Mouse (Mus musculus) midbrain, postnatal 0 days (tissue): Measurements from ENCODE around the gene Fcgr3. TPM values are rescaled to one million over a fixed set of nuclear protein-coding genes. Genes with fewer than 3 reads are reported as not detected.

Experiments
- ATAC-seq: fragments of 200-750 bp; cut with Nextera tagmentation; 2 replicates; pipeline ENCODE4 v1.8.0; 2017; ENCODE audit warnings: moderate number of reproducible peaks, mild to moderate bottlenecking, moderate TSS enrichment, moderate library complexity; ENCODE audit not compliant: low FRiP score
- DNase-seq: peaks from one replicate; pipeline ENCODE4 v3.0.0-alpha.2; 2015; ENCODE audit warnings: low spot score
- H3K27ac ChIP-seq: fragments of 300-500 bp; sonication (generic); 2 replicates; pipeline ENCODE4 v1.5.1; 2014; ENCODE audit warnings: low read depth, mild to moderate bottlenecking, low read length, mixed read lengths
- H3K27me3 ChIP-seq: fragments of 300-500 bp; sonication (generic); 2 replicates; pipeline ENCODE4 v1.6.1; 2014; ENCODE audit warnings: low read length, control low read depth, mixed read lengths; ENCODE audit not compliant: insufficient read depth
- H3K36me3 ChIP-seq: fragments of 300-500 bp; sonication (generic); 2 replicates; pipeline ENCODE4 v1.6.1; 2014; ENCODE audit warnings: low read length, control low read depth, mixed read lengths; ENCODE audit not compliant: insufficient read depth
- H3K4me1 ChIP-seq: fragments of 300-500 bp; sonication (generic); 2 replicates; pipeline ENCODE4 v1.6.1; 2014; ENCODE audit warnings: mild to moderate bottlenecking, control low read depth, antibody characterized with exemption, low read length, mixed read lengths; ENCODE audit not compliant: insufficient read depth
- H3K4me2 ChIP-seq: fragments of 300-500 bp; sonication (generic); 2 replicates; pipeline ENCODE4 v1.6.1; 2014; ENCODE audit warnings: low read depth, mild to moderate bottlenecking, low read length, mixed read lengths; ENCODE audit not compliant: poor library complexity, severe bottlenecking
- H3K4me3 ChIP-seq: fragments of 300-500 bp; sonication (generic); 2 replicates; pipeline ENCODE4 v1.5.1; 2014; ENCODE audit warnings: low read depth, mild to moderate bottlenecking, low read length, moderate library complexity
- H3K9ac ChIP-seq: fragments of 300-500 bp; sonication (generic); replicated peaks from 2 replicates; pipeline ENCODE4 v1.6.1; 2014; ENCODE audit warnings: mild to moderate bottlenecking, low read length, moderate library complexity, mixed read lengths; ENCODE audit not compliant: poor library complexity, severe bottlenecking
- H3K9me3 ChIP-seq: fragments of 300-500 bp; sonication (generic); 2 replicates; pipeline ENCODE4 v1.6.1; 2016; ENCODE audit warnings: low read length, control low read depth
- CTCF ChIP-seq: IDR thresholded peaks from 2 replicates; pipeline ENCODE4 v1.5.1; 2016; ENCODE audit warnings: antibody characterized with exemption, mild to moderate bottlenecking
- WGBS: fragments of 180-500 bp; shearing (Covaris S2); extraction: QIAGEN DNeasy Blood & Tissue Kit; methylation state at CpG from one replicate; pipeline ENCODE4 v1.1.7; 2014; 5-methylcytosine and 5-hydroxymethylcytosine counted together
- polyA plus RNA-seq: library from polyadenylated mRNA; unstranded; fragments of >200 nt; fragmentation: Nextera tagmentation; extraction: Ambion mirVana; gene quantifications from 2 replicates; pipeline ENCODE4 v1.2.1, GENCODE M21; 2015
- total RNA-seq: library from RNA; depleted of rRNA; stranded (reverse); fragments of >200 nt; gene quantifications from 2 replicates; pipeline ENCODE4 v1.2.3, GENCODE M21; 2014

Gene Fcgr3
- total and polyA plus RNA-seq, 2 experiments from 2014 or later = 14.2 to 19.8 TPM

- no peaks in the 10 kb centered on the region for H3K36me3 ChIP-seq
- H3K9me3 ChIP-seq = no peaks in the 10 kb centered on the region
- H3K4me3 ChIP-seq = no peak overlapping the region
- no peak overlapping the region for H3K27ac ChIP-seq
- H3K4me1 ChIP-seq = no peaks in the 10 kb centered on the region
- no peak overlapping the region for H3K4me2 ChIP-seq
- DNase-seq (no peak), ATAC-seq (no peak)
- no peak overlapping the region for H3K9ac ChIP-seq
- no peak for TF ChIP-seq CTCF
- H3K27me3 ChIP-seq = no peaks in the 10 kb centered on the region
- 85% methylated on average over 7 of the region's 7 CpGs for WGBS
These were observed 45.3 kb downstream of the Fcgr3 start for GRCm38 (mm10) chr1:171019311-171019950.

DNA sequence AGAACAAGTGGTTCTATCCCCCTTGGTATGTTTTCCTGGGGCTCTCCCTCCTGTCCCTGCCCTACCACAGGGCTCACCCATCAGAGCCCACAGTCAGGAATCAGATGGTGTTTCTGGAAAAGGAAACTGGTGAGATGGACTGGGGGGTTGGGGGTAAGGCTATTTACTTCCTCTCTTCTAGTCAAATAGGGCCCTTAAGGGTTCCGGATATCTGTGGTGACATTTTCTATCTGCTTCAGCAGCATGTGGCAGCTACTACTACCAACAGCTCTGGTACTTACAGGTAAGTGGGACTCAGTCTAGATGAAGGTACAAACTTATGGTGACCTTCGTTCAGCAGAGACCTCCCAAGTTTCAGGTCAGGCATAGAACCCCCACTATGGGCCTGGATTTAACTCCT is 46.0 kb downstream of the Fcgr3 start, which contains the start of gene Fcgr4:
Fcgr4 (plus strand) TSS at position 184 of the 400 bp plus-strand sequence.
- no peaks in the 10 kb centered on the region for H3K4me1 ChIP-seq
- no peak within 1 kb of the TSS for H3K4me2 ChIP-seq
- no peak for TF ChIP-seq CTCF
- no peak within 1 kb of the TSS for H3K4me3 ChIP-seq
- H3K9me3 ChIP-seq = no peaks in the 10 kb centered on the region
- no peaks in the 10 kb centered on the region for H3K36me3 ChIP-seq
- H3K27me3 ChIP-seq = no peaks in the 10 kb centered on the region
- H3K9ac ChIP-seq = no peak within 1 kb of the TSS
- no peak within 1 kb of the TSS for H3K27ac ChIP-seq
- WGBS = 88% methylated on average over 2 of the region's 2 CpGs
- DNase-seq (no peak), ATAC-seq (no peak)

- Histone ChIP-seq H3K27ac (no peak overlapping the region), H3K4me3 (no peak overlapping the region), H3K36me3 (no peaks in the 10 kb centered on the region), H3K9ac (no peak overlapping the region), H3K9me3 (no peaks in the 10 kb centered on the region), H3K4me2 (no peak overlapping the region), H3K27me3 (no peaks in the 10 kb centered on the region), H3K4me1 (no peaks in the 10 kb centered on the region)
- no peak for TF ChIP-seq CTCF
- no peak for DNase-seq
- WGBS = 51% methylated on average over 6 of the region's 6 CpGs
- no peak for ATAC-seq
These were observed 47.1 kb downstream of the Fcgr3 start for GRCm38 (mm10) chr1:171017468-171018158.

GRCm38 (mm10) chr1:171016676-171017356 is 47.9 kb downstream of the Fcgr3 start:
- WGBS = 89% methylated on average over 6 of the region's 6 CpGs
- Histone ChIP-seq H3K27me3 (no peaks in the 10 kb centered on the region), H3K9ac (no peak overlapping the region), H3K4me3 (no peak overlapping the region), H3K9me3 (no peaks in the 10 kb centered on the region), H3K36me3 (no peaks in the 10 kb centered on the region), H3K27ac (no peak overlapping the region), H3K4me1 (no peaks in the 10 kb centered on the region), H3K4me2 (no peak overlapping the region)
- no peak for TF ChIP-seq CTCF
- ATAC-seq (no peak), DNase-seq (no peak)

DNA sequence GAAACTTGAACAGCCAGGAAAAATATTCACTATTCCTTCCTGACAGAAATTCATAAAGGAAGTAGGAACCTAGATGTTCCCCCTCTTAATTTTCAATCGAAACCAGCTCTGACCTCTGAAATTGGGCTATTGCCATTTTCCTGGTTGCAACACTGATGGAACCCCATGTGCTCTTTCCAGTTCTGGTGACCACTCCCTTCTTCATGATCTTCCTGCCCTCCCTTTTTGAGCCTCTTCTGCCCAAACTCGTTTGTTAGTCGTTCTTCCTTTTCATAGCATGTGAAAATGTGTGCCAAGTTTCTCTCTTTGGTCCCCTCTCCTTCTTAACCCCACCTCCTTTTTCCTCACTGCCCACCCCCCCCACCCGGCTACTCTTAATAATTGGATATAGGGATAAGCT is 53.0 kb downstream of the Fcgr3 start:
- Histone ChIP-seq H3K4me3 (no peak overlapping the region), H3K27ac (no peak overlapping the region), H3K9ac (no peak overlapping the region), H3K36me3 (no peaks in the 10 kb centered on the region), H3K9me3 (no peaks in the 10 kb centered on the region), H3K4me1 (no peaks in the 10 kb centered on the region), H3K27me3 (no peaks in the 10 kb centered on the region), H3K4me2 (no peak overlapping the region)
- WGBS = 87% methylated on average over 4 of the region's 4 CpGs
- ATAC-seq (no peak), DNase-seq (no peak)
- no peak for TF ChIP-seq CTCF

DNA sequence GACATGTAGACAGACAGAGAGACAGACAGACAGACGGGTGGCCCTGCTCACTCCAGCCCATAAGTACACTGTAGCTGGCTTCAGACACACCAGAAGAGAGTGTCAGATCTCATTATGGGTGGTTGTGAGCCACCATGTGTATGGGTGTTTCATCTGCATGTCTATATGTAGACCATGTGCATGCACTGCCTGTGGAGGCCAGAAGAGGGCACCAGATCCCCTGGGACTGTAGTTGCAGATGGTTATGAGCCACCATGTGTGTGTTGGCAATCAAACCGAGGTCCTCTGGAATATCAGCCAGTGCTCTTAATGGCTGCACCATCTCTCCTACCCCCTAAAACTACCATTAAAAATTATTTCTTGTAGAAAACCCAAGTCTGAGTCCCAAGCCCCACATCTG is 57.8 kb downstream of the Fcgr3 start:
- ATAC-seq = no peak
- Histone ChIP-seq H3K4me1 (no peaks in the 10 kb centered on the region), H3K4me2 (no peak overlapping the region), H3K4me3 (no peak overlapping the region), H3K27ac (no peak overlapping the region), H3K36me3 (no peaks in the 10 kb centered on the region), H3K9ac (no peak overlapping the region), H3K27me3 (no peaks in the 10 kb centered on the region), H3K9me3 (no peaks in the 10 kb centered on the region)
- 87% methylated on average over 2 of the region's 2 CpGs for WGBS
- peak; percentile 15; the same call in 1 of the 2 replicates for TF ChIP-seq CTCF
- DNase-seq = no peak
